27 mouse cellular contexts compared by ENCODE assay signal in genomic region chr10:40019492-40019891, GRCm38 (mm10). TPM values are rescaled to one million over a fixed set of nuclear protein-coding genes. Genes with fewer than 3 reads are reported as not detected.
DNase-seq lines count a peak whose midpoint lies in the region; ATAC-seq and TF ChIP-seq lines count a peak whose summit lies in the region.
"Had no signal": no experiment of that assay in that cellular context is flagged by ENCODE, and none has a peak within 500 bp of the region (broad histone marks: within the 10 kb centered on the region; RNA-seq: fewer than 3 reads in every experiment).

No protein-coding gene starts in this region.

- no peak for ATAC-seq in heart, embryonic 13.5 days (ENCODE audit: extremely low read depth, insufficient number of reproducible peaks, low FRiP score, low TSS enrichment)
- ATAC-seq: CD4-positive, CD25-positive, alpha-beta regulatory T cell, adult 4 months; intestine, postnatal 0 days had no signal

- 37% methylated on average over 3 of the region's 3 CpGs for WGBS in heart, embryonic 13.5 days

- H3K4me3 ChIP-seq in gastrocnemius, adult 2 months = no peak overlapping the region
- H3K4me3 ChIP-seq in heart, embryonic 13.5 days = no peak overlapping the region
- no peak overlapping the region for H3K4me3 ChIP-seq in brown adipose tissue, adult 24 weeks (ENCODE audit: insufficient read depth, low read depth, low read length)
- H3K4me3 ChIP-seq: embryonic facial prominence, embryonic 13.5 days; erythroblast, embryonic 14.5 days; forebrain, embryonic 12.5 days; hindbrain, embryonic 12.5 days; limb, embryonic 15.5 days; neural tube, embryonic 12.5 days had no signal

- H3K4me1 ChIP-seq in heart, embryonic 13.5 days = peaks cover 30% of the 10 kb centered on the region
- peaks cover 5% of the 10 kb centered on the region; the same call in 1 of the 2 replicates for H3K4me1 ChIP-seq in brown adipose tissue, adult 24 weeks (ENCODE audit: control insufficient read depth, insufficient read depth, insufficient read length, low read length)
- H3K4me1 ChIP-seq: limb, embryonic 15.5 days had no signal

- no peaks in the 10 kb centered on the region for H3K9me3 ChIP-seq in heart, embryonic 13.5 days
- H3K9me3 ChIP-seq: embryonic facial prominence, embryonic 13.5 days; forebrain, embryonic 12.5 days; hindbrain, embryonic 12.5 days; limb, embryonic 15.5 days; neural tube, embryonic 12.5 days had no signal

- peak; percentile 39 for DNase-seq in gastrocnemius, adult 2 months
- no peak for DNase-seq in gastrocnemius, postnatal 25 days
- no peak for DNase-seq in heart, postnatal 36 days
- DNase-seq in heart, postnatal 4 days = peak; percentile 11
- DNase-seq in testis, postnatal 10 days (ENCODE audit: low spot score) = no peak
- no peak for DNase-seq in thymus, postnatal 0 days (ENCODE audit: low spot score)
- DNase-seq: adrenal gland, adult 2 months; cerebellum, adult 2 months; cerebellum, postnatal 25 days; left cerebral cortex, postnatal 4 days; lung, embryonic 14.5 days; lung, postnatal 36 days; midbrain, embryonic 14.5 days; right cerebral cortex, postnatal 4 days; thymus, adult 2 months had no signal

- H3K27ac ChIP-seq in gastrocnemius, adult 2 months = peak overlapping the region; percentile 88
- peak overlapping the region; percentile 62 for H3K27ac ChIP-seq in heart, embryonic 13.5 days (replicated peaks)
- peak overlapping the region; percentile 85 for H3K27ac ChIP-seq in brown adipose tissue, adult 24 weeks (replicated peaks; ENCODE audit: low read depth, low read length)
- H3K27ac ChIP-seq: embryonic facial prominence, embryonic 13.5 days; forebrain, embryonic 12.5 days; hindbrain, embryonic 12.5 days; limb, embryonic 15.5 days; liver, embryonic 14.5 days; neural tube, embryonic 12.5 days had no signal

- intact Hi-C loops in gastrocnemius, adult 2 months (cut with DNase I) = no loop called here
- intact Hi-C loops in heart, postnatal 36 days (cut with DNase I) = no loop called here

- H3K4me2 ChIP-seq in heart, embryonic 13.5 days = no peak overlapping the region
- H3K4me2 ChIP-seq: embryonic facial prominence, embryonic 13.5 days; forebrain, embryonic 12.5 days; hindbrain, embryonic 12.5 days; limb, embryonic 15.5 days; lung, embryonic 14.5 days; neural tube, embryonic 12.5 days had no signal

- H3K36me3 ChIP-seq in heart, embryonic 13.5 days = no peaks in the 10 kb centered on the region
- H3K36me3 ChIP-seq: embryonic facial prominence, embryonic 13.5 days; forebrain, embryonic 12.5 days; hindbrain, embryonic 12.5 days; limb, embryonic 15.5 days; neural tube, embryonic 12.5 days had no signal

- TF ChIP-seq CTCF in gastrocnemius, adult 2 months (IDR thresholded peaks at IDR 0.05) = no peak

- peaks cover 26% of the 10 kb centered on the region for H3K27me3 ChIP-seq in heart, embryonic 13.5 days (replicated peaks)
- H3K27me3 ChIP-seq: neural tube, embryonic 12.5 days had no signal

- no peak overlapping the region for H3K9ac ChIP-seq in heart, embryonic 13.5 days
- H3K9ac ChIP-seq: embryonic facial prominence, embryonic 13.5 days; forebrain, embryonic 12.5 days; hindbrain, embryonic 12.5 days; limb, embryonic 15.5 days; liver, embryonic 14.5 days; lung, embryonic 14.5 days; neural tube, embryonic 12.5 days had no signal

RNA-seq across cellular contexts. Expression of gene Mfsd4b1, which starts 5.6 kb away (rescaled TPM):
- total RNA-seq in gastrocnemius, adult 2 months (2021) = 1 to 10 TPM; 2.6 to 3.5 TPM
- total RNA-seq in gastrocnemius, postnatal 25 days (2021) = 1 to 10 TPM; 3.0 to 3.2 TPM
- polyA plus RNA-seq in heart, embryonic 13.5 days (2015; fragmentation: Nextera tagmentation; extraction: Ambion mirVana) = 0.27 and 0.55 TPM in 2 replicates
- 1 to 10 TPM; 2.2 to 2.4 TPM for total RNA-seq in heart, postnatal 36 days (2021)
- 8.1 and 9.7 TPM in 2 replicates for polyA plus RNA-seq in brown adipose tissue, adult 24 weeks (2012; ENCODE audit: insufficient read depth, insufficient read length, missing spikeins)
- total RNA-seq in heart, postnatal 4 days (2021) = 1 to 10 TPM in 1 of 2 experiments, under 1 TPM in 1; 0.69 to 1.4 TPM
- 0.39 and 0.42 TPM in 2 replicates for polyA plus RNA-seq in thymus, postnatal 0 days (2015; fragmentation: Nextera tagmentation; extraction: Ambion mirVana)
- total RNA-seq: megakaryocyte-erythroid progenitor cell, adult 5-6 weeks had no signal
- polyA plus RNA-seq: CD4-positive, CD25-positive, alpha-beta regulatory T cell, adult 4 months; embryonic facial prominence, embryonic 13.5 days; erythroblast, embryonic 14.5 days; forebrain, embryonic 12.5 days; lung, embryonic 14.5 days; neural tube, embryonic 12.5 days had no signal

RNA-seq across cellular contexts. Expression of gene Mfsd4b5, which starts 33.0 kb away (rescaled TPM):
- total RNA-seq in gastrocnemius, adult 2 months (2021) = 1 to 10 TPM in 1 of 2 experiments, under 1 TPM in 1; 0.26 to 1.2 TPM
- under 1 TPM; 0.32 to 0.36 TPM for total RNA-seq in gastrocnemius, postnatal 25 days (2021)
- not detected in 2 replicates for polyA plus RNA-seq in heart, embryonic 13.5 days (2015; fragmentation: Nextera tagmentation; extraction: Ambion mirVana)
- under 1 TPM; 0.42 to 0.49 TPM for total RNA-seq in heart, postnatal 36 days (2021)
- polyA plus RNA-seq in brown adipose tissue, adult 24 weeks (2012; ENCODE audit: insufficient read depth, insufficient read length, missing spikeins) = not detected in 2 replicates
- total RNA-seq in heart, postnatal 4 days (2021) = under 1 TPM; 0.12 to 0.29 TPM
- polyA plus RNA-seq in thymus, postnatal 0 days (2015; fragmentation: Nextera tagmentation; extraction: Ambion mirVana) = 0.19 and 0.22 TPM in 2 replicates
- total RNA-seq: megakaryocyte-erythroid progenitor cell, adult 5-6 weeks had no signal
- polyA plus RNA-seq: erythroblast, embryonic 14.5 days; forebrain, embryonic 12.5 days; midbrain, embryonic 14.5 days had no signal

RNA-seq across cellular contexts. Expression of gene Mfsd4b3, which starts 59.5 kb away (rescaled TPM):
- 1 to 10 TPM; 4.4 to 7.6 TPM for total RNA-seq in gastrocnemius, adult 2 months (2021)
- 1 to 10 TPM; 3.7 to 5.4 TPM for total RNA-seq in gastrocnemius, postnatal 25 days (2021)
- 0.64 and 0.74 TPM in 2 replicates for polyA plus RNA-seq in heart, embryonic 13.5 days (2015; fragmentation: Nextera tagmentation; extraction: Ambion mirVana)
- 1 to 10 TPM; 5.3 to 6.7 TPM for total RNA-seq in heart, postnatal 36 days (2021)
- polyA plus RNA-seq in brown adipose tissue, adult 24 weeks (2012; ENCODE audit: insufficient read depth, insufficient read length, missing spikeins) = 2.3 and 3.1 TPM in 2 replicates
- total RNA-seq in heart, postnatal 4 days (2021) = under 1 TPM; 0.45 to 0.48 TPM
- 1.5 and 2.3 TPM in 2 replicates for polyA plus RNA-seq in thymus, postnatal 0 days (2015; fragmentation: Nextera tagmentation; extraction: Ambion mirVana)
- total RNA-seq: left cerebral cortex, postnatal 4 days; megakaryocyte-erythroid progenitor cell, adult 5-6 weeks had no signal
- polyA plus RNA-seq: CD4-positive, CD25-positive, alpha-beta regulatory T cell, adult 4 months; erythroblast, embryonic 14.5 days; forebrain, embryonic 12.5 days; midbrain, embryonic 14.5 days had no signal

Comparison
In these comparisons a context has a peak if more than half of its experiments do, and no peak if none do; other contexts are left out.
1. DNase-seq: peak in gastrocnemius, adult 2 months (single experiment) and heart, postnatal 4 days (single experiment); none in gastrocnemius, postnatal 25 days (single experiment), heart, postnatal 36 days (0 of 2), testis, postnatal 10 days (single experiment) and thymus, postnatal 0 days (single experiment).
2. Peak in every context shown above with its lines, with median percentiles within 50 percentile points of each other: H3K27ac ChIP-seq.